In the genomic region with DNA sequence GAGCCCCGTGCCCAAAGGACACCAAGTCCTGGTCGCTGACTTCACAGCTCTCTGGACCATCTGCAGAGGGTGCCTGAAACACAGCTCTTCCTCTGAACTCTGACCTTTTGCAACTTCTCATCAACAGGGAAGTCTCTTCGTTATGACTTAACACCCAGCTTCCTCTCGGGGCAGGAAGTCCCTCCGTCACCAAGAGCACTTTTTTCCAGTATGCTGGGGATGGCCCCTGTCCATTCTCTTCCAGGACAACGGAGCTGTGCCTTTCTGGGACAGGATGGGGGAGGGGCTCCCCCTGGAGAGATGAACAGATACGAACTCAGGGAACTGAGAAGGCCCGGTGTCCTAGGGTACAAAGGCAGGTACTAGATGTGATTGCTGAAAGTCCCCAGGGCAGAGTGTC, we compare ENCODE assay signal across 13 mouse cellular contexts. TPM values are rescaled to one million over a fixed set of nuclear protein-coding genes. Genes with fewer than 3 reads are reported as not detected.
DNase-seq lines count a peak whose midpoint lies in the region; ATAC-seq and TF ChIP-seq lines count a peak whose summit lies in the region.
"Had no signal": no experiment of that assay in that cellular context is flagged by ENCODE, and none has a peak within 500 bp of the region (broad histone marks: within the 10 kb centered on the region; RNA-seq: fewer than 3 reads in every experiment).

No protein-coding gene starts in this region.

- peak overlapping the region; percentile 22; the same call in 1 of the 2 replicates for H3K4me2 ChIP-seq in heart, postnatal 0 days (ENCODE audit: low read depth, low read length)
- H3K4me2 ChIP-seq in liver, embryonic 12.5 days, result 0 out of 2 replicates have a peak overlapping the region, but pooled peaks have one; percentile 15

- TF ChIP-seq CTCF in kidney, adult 2 months (conservative IDR thresholded peaks at IDR 0.05; ENCODE audit: insufficient read depth, insufficient read length, low read depth, low read length), result no peak
- TF ChIP-seq CTCF in heart, postnatal 0 days (IDR thresholded peaks at IDR 0.05; ENCODE audit: low read depth), result no peak

- H3K4me1 ChIP-seq in kidney, adult 2 months (ENCODE audit: control insufficient read depth, insufficient read depth, low read length), result peaks cover 5% of the 10 kb centered on the region; the same call in 1 of the 2 replicates
- peaks cover 8% of the 10 kb centered on the region for H3K4me1 ChIP-seq in brown adipose tissue, adult 24 weeks (ENCODE audit: control insufficient read depth, insufficient read depth, insufficient read length, low read length)
- H3K4me1 ChIP-seq in heart, postnatal 0 days (ENCODE audit: control insufficient read depth, insufficient read depth), result peaks cover 10% of the 10 kb centered on the region; the same call in 1 of the 2 replicates
- H3K4me1 ChIP-seq in liver, embryonic 12.5 days, result peaks cover 38% of the 10 kb centered on the region

- H3K27ac ChIP-seq in kidney, adult 2 months (ENCODE audit: insufficient read depth, low read depth, low read length), result peak overlapping the region; percentile 53
- peak overlapping the region; percentile 74 for H3K27ac ChIP-seq in brown adipose tissue, adult 24 weeks (replicated peaks; ENCODE audit: low read depth, low read length)
- peak overlapping the region; percentile 67 for H3K27ac ChIP-seq in heart, postnatal 0 days (ENCODE audit: low read depth)
- peak overlapping the region; percentile 37; the same call in 1 of the 2 replicates for H3K27ac ChIP-seq in liver, embryonic 12.5 days
- H3K27ac ChIP-seq: hindbrain, postnatal 0 days had no signal

- TF ChIP-seq POLR2A in kidney, adult 2 months (IDR thresholded peaks at IDR 0.05; ENCODE audit: low read depth, low read length), result no peak

- DNase-seq in kidney, adult 2 months, result peak; percentile 58
- no peak for DNase-seq in kidney, adult 11 months
- DNase-seq in heart, postnatal 0 days (ENCODE audit: low spot score), result no peak
- no peak for DNase-seq in c-Kit-positive CD71-positive TER-119-positive erythroid progenitor cells, embryonic 14.5 days (ENCODE audit: low spot score)
- no peak for DNase-seq in frontal cortex, adult 2 months (ENCODE audit: extremely low spot score in 1 of 2, low spot score in 1 of 2)
- DNase-seq in urinary bladder, adult 18-20 months (ENCODE audit: low spot score in 2 of 2), result no peak
- DNase-seq: thymus, adult 2 months had no signal

- ATAC-seq in heart, postnatal 0 days (ENCODE audit: insufficient read depth, low read depth), result no peak
- ATAC-seq in liver, embryonic 12.5 days, result no peak
- ATAC-seq: CD4-positive, CD25-positive, alpha-beta regulatory T cell, adult 4 months; hindbrain, postnatal 0 days had no signal

- no peaks in the 10 kb centered on the region for H3K27me3 ChIP-seq in kidney, adult 2 months (replicated peaks; ENCODE audit: control insufficient read depth, insufficient read depth, low read length)
- no peaks in the 10 kb centered on the region for H3K27me3 ChIP-seq in heart, postnatal 0 days (ENCODE audit: control insufficient read depth, insufficient read depth, low read length)
- no peaks in the 10 kb centered on the region for H3K27me3 ChIP-seq in liver, embryonic 12.5 days (replicated peaks)

- peaks cover 6% of the 10 kb centered on the region; the same call in 1 of the 2 replicates for H3K36me3 ChIP-seq in kidney, adult 2 months (ENCODE audit: control insufficient read depth, insufficient read depth, low read length)
- H3K36me3 ChIP-seq in heart, postnatal 0 days (replicated peaks; ENCODE audit: control insufficient read depth, insufficient read depth, low read length), result peaks cover 8% of the 10 kb centered on the region; the same call in 1 of the 2 replicates
- peaks cover 18% of the 10 kb centered on the region; the same call in 1 of the 2 replicates for H3K36me3 ChIP-seq in liver, embryonic 12.5 days

- no peak for TF ChIP-seq EP300 in heart, postnatal 0 days (IDR thresholded peaks at IDR 0.05; ENCODE audit: low read depth)

- H3K4me3 ChIP-seq in kidney, adult 2 months (ENCODE audit: insufficient read depth, low read depth, low read length), result peak overlapping the region; percentile 45
- H3K4me3 ChIP-seq in brown adipose tissue, adult 24 weeks (ENCODE audit: insufficient read depth, low read depth, low read length), result peak overlapping the region; percentile 44
- no peak overlapping the region for H3K4me3 ChIP-seq in heart, postnatal 0 days (ENCODE audit: low read depth, low read length)
- no peak overlapping the region for H3K4me3 ChIP-seq in liver, embryonic 12.5 days

- H3K9me3 ChIP-seq in heart, postnatal 0 days (replicated peaks; ENCODE audit: control insufficient read depth, low read length), result no peaks in the 10 kb centered on the region
- H3K9me3 ChIP-seq in liver, embryonic 12.5 days (replicated peaks), result no peaks in the 10 kb centered on the region

- 24% methylated on average over 8 of the region's 8 CpGs for WGBS in kidney, adult 2 months
- WGBS in heart, postnatal 0 days, result 51% methylated on average over 8 of the region's 8 CpGs
- 37% methylated on average over 8 of the region's 8 CpGs for WGBS in liver, embryonic 12.5 days (ENCODE audit: insufficient replicate concordance)

- H3K9ac ChIP-seq in heart, postnatal 0 days (replicated peaks; ENCODE audit: low read depth, low read length), result no peak overlapping the region
- H3K9ac ChIP-seq in liver, embryonic 12.5 days, result no peak overlapping the region

RNA-seq across cellular contexts. Expression of a gene that starts 3.8 kb away (rescaled TPM):
- 448 and 498 TPM in 2 replicates for polyA plus RNA-seq in kidney, adult 2 months (2012; rRNA removed)
- polyA plus RNA-seq in brown adipose tissue, adult 24 weeks (2012; ENCODE audit: insufficient read depth, insufficient read length, missing spikeins), result 9.1 and 10.2 TPM in 2 replicates
- total RNA-seq in heart, postnatal 0 days (2014; rRNA removed; ENCODE audit: low replicate concordance), result 30.1 and 79.2 TPM in 2 replicates
- 18.6 and 19.5 TPM in 2 replicates for polyA plus RNA-seq in heart, postnatal 0 days (2015; fragmentation: Nextera tagmentation; extraction: Ambion mirVana)
- polyA plus RNA-seq in liver, embryonic 12.5 days (2016; fragmentation: Nextera tagmentation; extraction: Ambion mirVana), result 16.9 and 17.3 TPM in 2 replicates
- polyA plus RNA-seq in frontal cortex, adult 2 months (2012; rRNA removed), result 48.7 and 53.6 TPM in 2 replicates

RNA-seq across cellular contexts. Expression of a gene that starts 20.6 kb away (rescaled TPM):
- polyA plus RNA-seq in kidney, adult 2 months (2012; rRNA removed), result 73.5 and 88.1 TPM in 2 replicates
- not detected in 2 replicates for polyA plus RNA-seq in brown adipose tissue, adult 24 weeks (2012; ENCODE audit: insufficient read depth, insufficient read length, missing spikeins)
- not detected in 2 replicates for total RNA-seq in heart, postnatal 0 days (2014; rRNA removed; ENCODE audit: low replicate concordance)
- 0.29 TPM in 1 of 2 replicates, not detected in the other for polyA plus RNA-seq in heart, postnatal 0 days (2015; fragmentation: Nextera tagmentation; extraction: Ambion mirVana)
- 0.75 and 0.79 TPM in 2 replicates for polyA plus RNA-seq in liver, embryonic 12.5 days (2016; fragmentation: Nextera tagmentation; extraction: Ambion mirVana)
- polyA plus RNA-seq in frontal cortex, adult 2 months (2012; rRNA removed), result 0.27 and 0.38 TPM in 2 replicates
- total RNA-seq: hindbrain, postnatal 0 days had no signal
- polyA plus RNA-seq: CD4-positive, CD25-positive, alpha-beta regulatory T cell, adult 4 months; neural tube, embryonic 14.5 days had no signal

RNA-seq across cellular contexts. Expression of a gene that starts 24.2 kb away (rescaled TPM):
- polyA plus RNA-seq in kidney, adult 2 months (2012; rRNA removed), result 38.8 and 56.5 TPM in 2 replicates
- 5.2 and 26.8 TPM in 2 replicates for polyA plus RNA-seq in brown adipose tissue, adult 24 weeks (2012; ENCODE audit: insufficient read depth, insufficient read length, missing spikeins)
- 6.0 and 21.6 TPM in 2 replicates for total RNA-seq in heart, postnatal 0 days (2014; rRNA removed; ENCODE audit: low replicate concordance)
- polyA plus RNA-seq in heart, postnatal 0 days (2015; fragmentation: Nextera tagmentation; extraction: Ambion mirVana), result 0.14 and 0.25 TPM in 2 replicates
- 0.11 and 0.21 TPM in 2 replicates for polyA plus RNA-seq in liver, embryonic 12.5 days (2016; fragmentation: Nextera tagmentation; extraction: Ambion mirVana)
- polyA plus RNA-seq in frontal cortex, adult 2 months (2012; rRNA removed), result 10.9 and 13.4 TPM in 2 replicates

RNA-seq across cellular contexts. Expression of a gene that starts 34.9 kb away (rescaled TPM):
- not detected in 2 replicates for polyA plus RNA-seq in kidney, adult 2 months (2012; rRNA removed)
- polyA plus RNA-seq in brown adipose tissue, adult 24 weeks (2012; ENCODE audit: insufficient read depth, insufficient read length, missing spikeins), result not detected in 2 replicates
- total RNA-seq in heart, postnatal 0 days (2014; rRNA removed; ENCODE audit: low replicate concordance), result not detected in 2 replicates
- polyA plus RNA-seq in heart, postnatal 0 days (2015; fragmentation: Nextera tagmentation; extraction: Ambion mirVana), result not detected in 2 replicates
- polyA plus RNA-seq in liver, embryonic 12.5 days (2016; fragmentation: Nextera tagmentation; extraction: Ambion mirVana), result 0.73 TPM in 1 of 2 replicates, not detected in the other
- 0.20 TPM in 1 of 2 replicates, not detected in the other for polyA plus RNA-seq in frontal cortex, adult 2 months (2012; rRNA removed)
- total RNA-seq: hindbrain, postnatal 0 days; left cerebral cortex, postnatal 25 days had no signal
- polyA plus RNA-seq: hindbrain, postnatal 0 days; neural tube, embryonic 14.5 days; thymus, adult 2 months had no signal

RNA-seq across cellular contexts. Expression of a gene that starts 36.6 kb away (rescaled TPM):
- polyA plus RNA-seq in kidney, adult 2 months (2012; rRNA removed), result 134 and 169 TPM in 2 replicates
- polyA plus RNA-seq in brown adipose tissue, adult 24 weeks (2012; ENCODE audit: insufficient read depth, insufficient read length, missing spikeins), result 27.4 and 30.6 TPM in 2 replicates
- 80.3 and 95.8 TPM in 2 replicates for total RNA-seq in heart, postnatal 0 days (2014; rRNA removed; ENCODE audit: low replicate concordance)
- polyA plus RNA-seq in heart, postnatal 0 days (2015; fragmentation: Nextera tagmentation; extraction: Ambion mirVana), result 17.5 and 17.6 TPM in 2 replicates
- polyA plus RNA-seq in liver, embryonic 12.5 days (2016; fragmentation: Nextera tagmentation; extraction: Ambion mirVana), result 27.1 and 32.8 TPM in 2 replicates
- 268 and 290 TPM in 2 replicates for polyA plus RNA-seq in frontal cortex, adult 2 months (2012; rRNA removed)

Comparison
In these comparisons a context has a peak if more than half of its experiments do, and no peak if none do; other contexts are left out.
1. H3K4me3 ChIP-seq: peak in kidney, adult 2 months (single experiment) and brown adipose tissue, adult 24 weeks (single experiment); none in heart, postnatal 0 days (single experiment) and liver, embryonic 12.5 days (single experiment).
2. RNA of a gene that starts 20.6 kb away (polyA plus RNA-seq): 73.5 to 88.1 TPM in kidney, adult 2 months; 0.75 to 0.79 TPM in liver, embryonic 12.5 days, 0.27 to 0.38 TPM in frontal cortex, adult 2 months, 0.29 TPM in heart, postnatal 0 days and not detected in brown adipose tissue, adult 24 weeks; every median in the first group is over 10 times any median in the second.
3. Peak in every context shown above with its lines, with median percentiles within 50 percentile points of each other: H3K27ac ChIP-seq.